Mouse (Mus musculus) neural tube, embryonic 11.5 days (tissue): ENCODE data around the gene Pex14. TPM values are rescaled to one million over a fixed set of nuclear protein-coding genes. Genes with fewer than 3 reads are reported as not detected.
A peak's percentile ranks its signal among the peaks of the same experiment; 100 is the strongest.

Source experiments
- ATAC-seq: fragments of 200-750 bp; cut with Nextera tagmentation; 2 replicates; pipeline ENCODE4 v1.8.0; 2017; ENCODE audit warnings: moderate number of reproducible peaks, mild to moderate bottlenecking, moderate TSS enrichment, moderate library complexity; ENCODE audit not compliant: insufficient read depth, low FRiP score, low TSS enrichment
- DNase-seq: peaks from one replicate; pipeline ENCODE4 v3.0.0-alpha.2; 2015; ENCODE audit warnings: low spot score
- H3K27ac ChIP-seq: fragments of 300-500 bp; sonication (generic); 2 replicates; pipeline ENCODE4 v1.5.1; 2014; ENCODE audit warnings: low read depth, mild to moderate bottlenecking, low read length
- H3K27me3 ChIP-seq: fragments of 300-500 bp; sonication (generic); 2 replicates; pipeline ENCODE4 v1.6.1; 2014; ENCODE audit warnings: mild to moderate bottlenecking, low read length, mixed read lengths; ENCODE audit not compliant: control insufficient read depth, insufficient read depth
- H3K36me3 ChIP-seq: fragments of 300-500 bp; sonication (generic); 2 replicates; pipeline ENCODE4 v1.6.1; 2014; ENCODE audit warnings: mild to moderate bottlenecking, low read length, moderate library complexity, mixed read lengths; ENCODE audit not compliant: control insufficient read depth, insufficient read depth
- H3K4me1 ChIP-seq: fragments of 300-500 bp; sonication (generic); 2 replicates; pipeline ENCODE4 v1.6.1; 2014; ENCODE audit warnings: low read length, mixed read lengths; ENCODE audit not compliant: control insufficient read depth, insufficient read depth
- H3K4me2 ChIP-seq: fragments of 300-500 bp; sonication (generic); 2 replicates; pipeline ENCODE4 v1.6.1; 2014; ENCODE audit warnings: low read depth, mild to moderate bottlenecking, moderate library complexity
- H3K4me3 ChIP-seq: fragments of 300-500 bp; sonication (generic); 2 replicates; pipeline ENCODE4 v1.5.1; 2014; ENCODE audit warnings: low read depth, low read length
- H3K9ac ChIP-seq: fragments of 300-500 bp; sonication (generic); 2 replicates; pipeline ENCODE4 v1.6.1; 2014; ENCODE audit warnings: mild to moderate bottlenecking, low read length
- H3K9me3 ChIP-seq: fragments of 300-500 bp; sonication (generic); 2 replicates; pipeline ENCODE4 v1.6.1; 2016; ENCODE audit warnings: low read length; ENCODE audit not compliant: control insufficient read depth
- WGBS: fragments of 180-500 bp; shearing (Covaris S2); extraction: QIAGEN DNeasy Blood & Tissue Kit; methylation state at CpG from one replicate; pipeline ENCODE4 v1.1.7; 2014; 5-methylcytosine and 5-hydroxymethylcytosine counted together
- polyA plus RNA-seq: library from polyadenylated mRNA; unstranded; fragments of >200 nt; fragmentation: Nextera tagmentation; extraction: Ambion mirVana; gene quantifications from 2 replicates; pipeline ENCODE4 v1.2.1, GENCODE M21; 2014

Gene Pex14
- polyA plus RNA-seq, 1 experiment from 2014 or later, result 43.0 TPM

GRCm38 (mm10) chr4:148950932-148951650 is 148.6 kb downstream of the Pex14 start:
- no peak overlapping the region for H3K4me2 ChIP-seq
- no peaks in the 10 kb centered on the region for H3K9me3 ChIP-seq
- peaks cover 19% of the 10 kb centered on the region for H3K4me1 ChIP-seq
- 38% methylated on average over 25 of the region's 25 CpGs for WGBS
- H3K27me3 ChIP-seq, result peaks cover 50% of the 10 kb centered on the region
- ATAC-seq (0 out of 2 replicates have a peak, but pooled peaks have one; percentile 5), DNase-seq (no peak)
- H3K9ac ChIP-seq, result no peak overlapping the region
- H3K36me3 ChIP-seq, result no peaks in the 10 kb centered on the region
- H3K4me3 ChIP-seq, result no peak overlapping the region
- no peak overlapping the region for H3K27ac ChIP-seq

GRCm38 (mm10) chr4:148950487-148950886 is 149.2 kb downstream of the Pex14 start:
- no peak overlapping the region for H3K4me2 ChIP-seq
- no peak overlapping the region for H3K4me3 ChIP-seq
- DNase-seq (no peak), ATAC-seq (no peak)
- no peaks in the 10 kb centered on the region for H3K36me3 ChIP-seq
- 79% methylated on average over 6 of the region's 6 CpGs for WGBS
- H3K9ac ChIP-seq, result no peak overlapping the region
- peaks cover 19% of the 10 kb centered on the region for H3K4me1 ChIP-seq
- peaks cover 50% of the 10 kb centered on the region for H3K27me3 ChIP-seq
- H3K27ac ChIP-seq, result no peak overlapping the region
- H3K9me3 ChIP-seq, result no peaks in the 10 kb centered on the region

GRCm38 (mm10) chr4:148947833-148948388 is 151.8 kb downstream of the Pex14 start:
- peaks cover 16% of the 10 kb centered on the region for H3K4me1 ChIP-seq
- H3K4me3 ChIP-seq, result no peak overlapping the region
- ATAC-seq (no peak), DNase-seq (no peak)
- H3K36me3 ChIP-seq, result no peaks in the 10 kb centered on the region
- H3K4me2 ChIP-seq, result no peak overlapping the region
- H3K9ac ChIP-seq, result no peak overlapping the region
- peaks cover 38% of the 10 kb centered on the region for H3K27me3 ChIP-seq
- H3K27ac ChIP-seq, result no peak overlapping the region
- 55% methylated on average over 10 of the region's 10 CpGs for WGBS
- no peaks in the 10 kb centered on the region for H3K9me3 ChIP-seq

- H3K4me1 ChIP-seq, result peaks cover 6% of the 10 kb centered on the region
- H3K27me3 ChIP-seq, result peaks cover 20% of the 10 kb centered on the region
- no peaks in the 10 kb centered on the region for H3K9me3 ChIP-seq
- no peak overlapping the region for H3K9ac ChIP-seq
- WGBS, result 92% methylated on average over 8 of the region's 8 CpGs
- no peak overlapping the region for H3K27ac ChIP-seq
- DNase-seq, result no peak
- no peaks in the 10 kb centered on the region for H3K36me3 ChIP-seq
- no peak overlapping the region for H3K4me3 ChIP-seq
- ATAC-seq, result no peak
- H3K4me2 ChIP-seq, result no peak overlapping the region
Measured at GRCm38 (mm10) chr4:148946071-148946470, 153.6 kb downstream of the Pex14 start.

- no peaks in the 10 kb centered on the region for H3K36me3 ChIP-seq
- no peak overlapping the region for H3K27ac ChIP-seq
- H3K9me3 ChIP-seq, result no peaks in the 10 kb centered on the region
- no peak overlapping the region for H3K4me2 ChIP-seq
- H3K4me1 ChIP-seq, result peaks cover 9% of the 10 kb centered on the region
- ATAC-seq, result no peak
- no peak for DNase-seq
- H3K9ac ChIP-seq, result no peak overlapping the region
- H3K27me3 ChIP-seq, result peaks cover 14% of the 10 kb centered on the region
- 81% methylated on average over 4 of the region's 4 CpGs for WGBS
- no peak overlapping the region for H3K4me3 ChIP-seq
Measured at GRCm38 (mm10) chr4:148945476-148945881, 154.2 kb downstream of the Pex14 start.

GRCm38 (mm10) chr4:148943099-148943498 is 156.6 kb downstream of the Pex14 start:
- Histone ChIP-seq H3K4me2 (no peak overlapping the region), H3K27ac (no peak overlapping the region), H3K9me3 (no peaks in the 10 kb centered on the region), H3K36me3 (no peaks in the 10 kb centered on the region), H3K9ac (no peak overlapping the region), H3K27me3 (no peaks in the 10 kb centered on the region; the same call in 1 of the 2 replicates), H3K4me3 (no peak overlapping the region), H3K4me1 (peaks cover 17% of the 10 kb centered on the region)
- DNase-seq (no peak), ATAC-seq (no peak)
- WGBS, result 38% methylated on average over 5 of the region's 5 CpGs

- no peak for DNase-seq
- H3K36me3 ChIP-seq, result no peaks in the 10 kb centered on the region
- H3K4me3 ChIP-seq, result no peak overlapping the region
- no peak overlapping the region for H3K9ac ChIP-seq
- no peak for ATAC-seq
- peaks cover 17% of the 10 kb centered on the region for H3K4me1 ChIP-seq
- H3K27me3 ChIP-seq, result no peaks in the 10 kb centered on the region; the same call in 1 of the 2 replicates
- 46% methylated on average over 11 of the region's 11 CpGs for WGBS
- H3K27ac ChIP-seq, result peak overlapping the region; percentile 44
- H3K4me2 ChIP-seq, result no peak overlapping the region
- H3K9me3 ChIP-seq, result no peaks in the 10 kb centered on the region
Measured at GRCm38 (mm10) chr4:148941321-148941720, 158.4 kb downstream of the Pex14 start.

- ATAC-seq, result peak; percentile 91
- no peaks in the 10 kb centered on the region for H3K9me3 ChIP-seq
Measured at GRCm38 (mm10) chr4:148940674-148941211, 158.9 kb downstream of the Pex14 start.

More at GRCm38 (mm10) chr4:148940674-148941211, 158.9 kb downstream of the Pex14 start:
- no peaks in the 10 kb centered on the region for H3K36me3 ChIP-seq
- no peak overlapping the region for H3K9ac ChIP-seq
- DNase-seq, result peak; percentile 86
- peak overlapping the region; percentile 4; the same call in 1 of the 2 replicates for H3K4me2 ChIP-seq
- no peaks in the 10 kb centered on the region; the same call in 1 of the 2 replicates for H3K27me3 ChIP-seq
- WGBS, result 10% methylated on average over 25 of the region's 25 CpGs
- H3K4me1 ChIP-seq, result peaks cover 17% of the 10 kb centered on the region
- no peak overlapping the region for H3K4me3 ChIP-seq
- H3K27ac ChIP-seq, result peak overlapping the region; percentile 56
